Mouse (Mus musculus): Measurements from ENCODE around the gene Cd109. TPM values are rescaled to one million over a fixed set of nuclear protein-coding genes. Genes with fewer than 3 reads are reported as not detected.

Gene Cd109
- polyA plus RNA-seq, 1 experiment = 2.0 TPM

GRCm38 (mm10) chr9:78595769-78596555 lies 19.4 kb upstream of the Cd109 start:
- TF ChIP-seq POLR2A (IDR thresholded peaks at IDR 0.05; ENCODE audit: borderline replicate concordance, extremely low read depth, insufficient read depth, insufficient read length, poor library complexity, severe bottlenecking) (no peak), CTCF (IDR thresholded peaks at IDR 0.05; ENCODE audit: borderline replicate concordance, extremely low read depth, insufficient read depth, insufficient read length) (no peak)

GRCm38 (mm10) chr9:78596834-78597233 lies 18.5 kb upstream of the Cd109 start:
- TF ChIP-seq POLR2A (IDR thresholded peaks at IDR 0.05; ENCODE audit: borderline replicate concordance, extremely low read depth, insufficient read depth, insufficient read length, poor library complexity, severe bottlenecking) (no peak), CTCF (IDR thresholded peaks at IDR 0.05; ENCODE audit: borderline replicate concordance, extremely low read depth, insufficient read depth, insufficient read length) (peak; percentile 79; the same call in 1 of the 2 replicates)
- peak; percentile 73 for DNase-seq (ENCODE audit: low read depth)

More at GRCm38 (mm10) chr9:78595769-78596555, 19.4 kb upstream of the Cd109 start:
- DNase-seq (ENCODE audit: low read depth) = no peak

GRCm38 (mm10) chr9:78599927-78600326 lies 15.4 kb upstream of the Cd109 start:
- no peak for TF ChIP-seq POLR2A (IDR thresholded peaks at IDR 0.05; ENCODE audit: borderline replicate concordance, extremely low read depth, insufficient read depth, insufficient read length, poor library complexity, severe bottlenecking)
- TF ChIP-seq CTCF (IDR thresholded peaks at IDR 0.05; ENCODE audit: borderline replicate concordance, extremely low read depth, insufficient read depth, insufficient read length) = no peak
- DNase-seq (ENCODE audit: low read depth) = no peak

- peak; percentile 50 for DNase-seq (ENCODE audit: low read depth)
- TF ChIP-seq POLR2A (IDR thresholded peaks at IDR 0.05; ENCODE audit: borderline replicate concordance, extremely low read depth, insufficient read depth, insufficient read length, poor library complexity, severe bottlenecking) (no peak), CTCF (IDR thresholded peaks at IDR 0.05; ENCODE audit: borderline replicate concordance, extremely low read depth, insufficient read depth, insufficient read length) (peak; percentile 39; the same call in 1 of the 2 replicates)
Measured at GRCm38 (mm10) chr9:78601046-78601730, 14.2 kb upstream of the Cd109 start.

GRCm38 (mm10) chr9:78614201-78614600 lies 1.1 kb upstream of the Cd109 start:
- peak; percentile 79 for DNase-seq (ENCODE audit: low read depth)

GRCm38 (mm10) chr9:78619285-78619684 lies 3.9 kb downstream of the Cd109 start:
- no peak for DNase-seq (ENCODE audit: low read depth)
- TF ChIP-seq POLR2A (IDR thresholded peaks at IDR 0.05; ENCODE audit: borderline replicate concordance, extremely low read depth, insufficient read depth, insufficient read length, poor library complexity, severe bottlenecking) (no peak), CTCF (IDR thresholded peaks at IDR 0.05; ENCODE audit: borderline replicate concordance, extremely low read depth, insufficient read depth, insufficient read length) (no peak)

More at GRCm38 (mm10) chr9:78614201-78614600, 1.1 kb upstream of the Cd109 start:
- TF ChIP-seq CTCF (IDR thresholded peaks at IDR 0.05; ENCODE audit: borderline replicate concordance, extremely low read depth, insufficient read depth, insufficient read length) (no peak), POLR2A (IDR thresholded peaks at IDR 0.05; ENCODE audit: borderline replicate concordance, extremely low read depth, insufficient read depth, insufficient read length, poor library complexity, severe bottlenecking) (no peak)

- DNase-seq (ENCODE audit: low read depth) = no peak
- TF ChIP-seq POLR2A (IDR thresholded peaks at IDR 0.05; ENCODE audit: borderline replicate concordance, extremely low read depth, insufficient read depth, insufficient read length, poor library complexity, severe bottlenecking) (no peak), CTCF (IDR thresholded peaks at IDR 0.05; ENCODE audit: borderline replicate concordance, extremely low read depth, insufficient read depth, insufficient read length) (no peak)
Measured at GRCm38 (mm10) chr9:78623301-78623747, 8.0 kb downstream of the Cd109 start.

GRCm38 (mm10) chr9:78629991-78630390 lies 14.6 kb downstream of the Cd109 start:
- peak; percentile 14 for DNase-seq (ENCODE audit: low read depth)
- TF ChIP-seq POLR2A (IDR thresholded peaks at IDR 0.05; ENCODE audit: borderline replicate concordance, extremely low read depth, insufficient read depth, insufficient read length, poor library complexity, severe bottlenecking) (no peak), CTCF (IDR thresholded peaks at IDR 0.05; ENCODE audit: borderline replicate concordance, extremely low read depth, insufficient read depth, insufficient read length) (peak; percentile 22; the same call in 1 of the 2 replicates)

- no peak for TF ChIP-seq POLR2A (IDR thresholded peaks at IDR 0.05; ENCODE audit: borderline replicate concordance, extremely low read depth, insufficient read depth, insufficient read length, poor library complexity, severe bottlenecking)
- no peak for DNase-seq (ENCODE audit: low read depth)
Measured at GRCm38 (mm10) chr9:78631755-78632434, 16.5 kb downstream of the Cd109 start.

- DNase-seq (ENCODE audit: low read depth) = no peak
- TF ChIP-seq POLR2A (IDR thresholded peaks at IDR 0.05; ENCODE audit: borderline replicate concordance, extremely low read depth, insufficient read depth, insufficient read length, poor library complexity, severe bottlenecking) (no peak), CTCF (IDR thresholded peaks at IDR 0.05; ENCODE audit: borderline replicate concordance, extremely low read depth, insufficient read depth, insufficient read length) (no peak)
Measured at GRCm38 (mm10) chr9:78633976-78634375, 18.6 kb downstream of the Cd109 start.

GRCm38 (mm10) chr9:78641386-78641785 lies 26.0 kb downstream of the Cd109 start:
- TF ChIP-seq CTCF (IDR thresholded peaks at IDR 0.05; ENCODE audit: borderline replicate concordance, extremely low read depth, insufficient read depth, insufficient read length) (no peak), POLR2A (IDR thresholded peaks at IDR 0.05; ENCODE audit: borderline replicate concordance, extremely low read depth, insufficient read depth, insufficient read length, poor library complexity, severe bottlenecking) (no peak)
- no peak for DNase-seq (ENCODE audit: low read depth)

Measured in brain, embryonic 14.5 days (tissue).